Mouse (Mus musculus) CD4-positive, CD25-positive, alpha-beta regulatory T cell, adult 9 weeks (primary cell): ENCODE data around the gene Rwdd2a. TPM values are rescaled to one million over a fixed set of nuclear protein-coding genes. Genes with fewer than 3 reads are reported as not detected.

Experiments used
- polyA plus RNA-seq: library from polyadenylated mRNA; unstranded; fragments of 100-300 nt; shearing (Covaris generic); gene quantifications from one replicate; pipeline ENCODE4 v1.2.1, GENCODE M21; 2017

Gene Rwdd2a
- 6.8 TPM for polyA plus RNA-seq

GRCm38 (mm10) chr9:86571540-86572135 is at the start of gene Rwdd2a, which contains the start of gene Pgm3:
Gene Rwdd2a, plus strand, starts transcription at chr9:86571991.
Gene Pgm3, minus strand, starts transcription at chr9:86571842.

Other genes starting within 250 kb of the Rwdd2a start
- 5.3 TPM for gene Ube2cbp, start 107.0 kb upstream of the Rwdd2a start, polyA plus RNA-seq
- gene Dop1a, start 104.8 kb upstream of the Rwdd2a start, polyA plus RNA-seq = 45.3 TPM
- 22.0 TPM for gene Pgm3, start 149 bp upstream of the Rwdd2a start, polyA plus RNA-seq
- not detected for gene Me1, start 124.0 kb downstream of the Rwdd2a start, polyA plus RNA-seq
- gene Prss35, start 171.7 kb downstream of the Rwdd2a start, polyA plus RNA-seq = not detected